Mouse (Mus musculus): ENCODE measurements around the gene Ace2. TPM values are rescaled to one million over a fixed set of nuclear protein-coding genes. Genes with fewer than 3 reads are reported as not detected.
A peak's percentile ranks its signal among the peaks of the same experiment; 100 is the strongest.

The Ace2 gene
- 0.24 TPM for polyA plus RNA-seq (2021)

GRCm38 (mm10) chrX:164139032-164139431 is at the start of gene Ace2:
Ace2 (plus strand) TSS chrX:164139332.
- H3K27me3 ChIP-seq = peaks cover 16% of the 10 kb centered on the region
- CTCF ChIA-PET = interaction anchor here (3.2 kb wide), 1 partner anchor 10 kb away, joined by 9 read pairs; no protein-coding TSS in a partner anchor
- DNase-seq (ENCODE audit: low read depth, low spot score) (no peak), ATAC-seq (no peak)
- no peak for TF ChIP-seq CTCF (IDR thresholded peaks at IDR 0.05)
- in situ Hi-C loops (cut with MboI; ENCODE audit: low pct_unique_long_range_greater_than_20kb) = no loop called here
- POLR2A ChIA-PET = no interaction called here

- no peak for ATAC-seq
Observed at GRCm38 (mm10) chrX:164089916-164090315, 49.2 kb upstream of the Ace2 start.

GRCm38 (mm10) chrX:164092300-164093169 is 46.6 kb upstream of the Ace2 start:
- in situ Hi-C loops (cut with MboI; ENCODE audit: low pct_unique_long_range_greater_than_20kb) = no loop called here
- no peak for TF ChIP-seq CTCF (IDR thresholded peaks at IDR 0.05)
- DNase-seq (ENCODE audit: low read depth, low spot score) = peak; percentile 1
- no peak for ATAC-seq
- ChIA-PET CTCF (no interaction called here), POLR2A (interaction anchor here (1.1 kb wide), 1 partner anchor 18 kb away, joined by 3 read pairs; no protein-coding TSS in a partner anchor)
- H3K27me3 ChIP-seq = no peaks in the 10 kb centered on the region

More at GRCm38 (mm10) chrX:164089916-164090315, 49.2 kb upstream of the Ace2 start:
- ChIA-PET CTCF (interaction anchor here (1.3 to 1.4 kb wide), 2 partner anchors 14 to 47 kb away, joined by 3 read pairs; no protein-coding TSS in a partner anchor), POLR2A (interaction anchor here (0.7 kb wide), 1 partner anchor 135 kb away, joined by 5 read pairs; no protein-coding TSS in a partner anchor)
- no peaks in the 10 kb centered on the region for H3K27me3 ChIP-seq
- no peak for DNase-seq (ENCODE audit: low read depth, low spot score)
- no peak for TF ChIP-seq CTCF (IDR thresholded peaks at IDR 0.05)
- in situ Hi-C loops (cut with MboI; ENCODE audit: low pct_unique_long_range_greater_than_20kb) = loop anchor here (10.0 kb wide), 1 partner anchor 355 kb away; no protein-coding TSS in a partner anchor

GRCm38 (mm10) chrX:164093435-164093834 is 45.7 kb upstream of the Ace2 start:
- TF ChIP-seq CTCF (IDR thresholded peaks at IDR 0.05) = no peak
- no peaks in the 10 kb centered on the region for H3K27me3 ChIP-seq
- no peak for ATAC-seq
- ChIA-PET POLR2A (interaction anchor here (0.7 to 1.1 kb wide), 2 partner anchors 9 to 19 kb away, joined by 3 to 5 read pairs; no protein-coding TSS in a partner anchor), CTCF (no interaction called here)
- in situ Hi-C loops (cut with MboI; ENCODE audit: low pct_unique_long_range_greater_than_20kb) = no loop called here
- DNase-seq (ENCODE audit: low read depth, low spot score) = no peak

- in situ Hi-C loops (cut with MboI; ENCODE audit: low pct_unique_long_range_greater_than_20kb) = no loop called here
- CTCF ChIA-PET = no interaction called here
- POLR2A ChIA-PET = no interaction called here
- TF ChIP-seq CTCF (IDR thresholded peaks at IDR 0.05) = no peak
- ATAC-seq = no peak
- no peaks in the 10 kb centered on the region for H3K27me3 ChIP-seq
- no peak for DNase-seq (ENCODE audit: low read depth, low spot score)
Observed at GRCm38 (mm10) chrX:164095838-164096237, 43.3 kb upstream of the Ace2 start.

GRCm38 (mm10) chrX:164101483-164101882 is 37.6 kb upstream of the Ace2 start:
- ChIA-PET CTCF (interaction anchor here (0.9 to 1.0 kb wide), 2 partner anchors 75 to 79 kb away, joined by 3 read pairs; no protein-coding TSS in a partner anchor), POLR2A (interaction anchor here (0.6 kb wide), 1 partner anchor 592 kb away, joined by 3 read pairs; no protein-coding TSS in a partner anchor)
- ATAC-seq = no peak
- DNase-seq (ENCODE audit: low read depth, low spot score) = no peak
- H3K27me3 ChIP-seq = no peaks in the 10 kb centered on the region
- in situ Hi-C loops (cut with MboI; ENCODE audit: low pct_unique_long_range_greater_than_20kb) = loop anchor here (10.0 kb wide), 1 partner anchor 73 kb away; no protein-coding TSS in a partner anchor
- no peak for TF ChIP-seq CTCF (IDR thresholded peaks at IDR 0.05)

- ATAC-seq = no peak
Observed at GRCm38 (mm10) chrX:164102198-164102597, 36.9 kb upstream of the Ace2 start.

GRCm38 (mm10) chrX:164102656-164103055 is 36.5 kb upstream of the Ace2 start:
- POLR2A ChIA-PET = no interaction called here
- no peak for TF ChIP-seq CTCF (IDR thresholded peaks at IDR 0.05)
- H3K27me3 ChIP-seq = no peaks in the 10 kb centered on the region

More at GRCm38 (mm10) chrX:164102198-164102597, 36.9 kb upstream of the Ace2 start:
- CTCF ChIA-PET = interaction anchor here (1.0 kb wide), 1 partner anchor 74 kb away, joined by 3 read pairs; no protein-coding TSS in a partner anchor
- POLR2A ChIA-PET = interaction anchor here (0.6 kb wide), 1 partner anchor 9 kb away, joined by 5 read pairs; no protein-coding TSS in a partner anchor
- H3K27me3 ChIP-seq = no peaks in the 10 kb centered on the region
- DNase-seq (ENCODE audit: low read depth, low spot score) = no peak
- in situ Hi-C loops (cut with MboI; ENCODE audit: low pct_unique_long_range_greater_than_20kb) = loop anchor here (10.0 kb wide), 1 partner anchor 73 kb away; no protein-coding TSS in a partner anchor
- TF ChIP-seq CTCF (IDR thresholded peaks at IDR 0.05) = no peak

GRCm38 (mm10) chrX:164111146-164111545 is 28.0 kb upstream of the Ace2 start:
- CTCF ChIA-PET = no interaction called here
- DNase-seq (ENCODE audit: low read depth, low spot score) (no peak), ATAC-seq (no peak)
- POLR2A ChIA-PET = no interaction called here
- H3K27me3 ChIP-seq = peaks cover 14% of the 10 kb centered on the region
- in situ Hi-C loops (cut with MboI; ENCODE audit: low pct_unique_long_range_greater_than_20kb) = no loop called here
- TF ChIP-seq CTCF (IDR thresholded peaks at IDR 0.05) = no peak

More at GRCm38 (mm10) chrX:164102656-164103055, 36.5 kb upstream of the Ace2 start:
- CTCF ChIA-PET = no interaction called here
- no peak for DNase-seq (ENCODE audit: low read depth, low spot score)
- in situ Hi-C loops (cut with MboI; ENCODE audit: low pct_unique_long_range_greater_than_20kb) = loop anchor here (10.0 kb wide), 1 partner anchor 72 kb away; no protein-coding TSS in a partner anchor
- ATAC-seq = no peak

- POLR2A ChIA-PET = no interaction called here
- CTCF ChIA-PET = interaction anchor here (1.4 kb wide), 1 partner anchor 15 kb away, joined by 3 read pairs; no protein-coding TSS in a partner anchor
- ATAC-seq (no peak), DNase-seq (ENCODE audit: low read depth, low spot score) (no peak)
- peaks cover 14% of the 10 kb centered on the region for H3K27me3 ChIP-seq
- in situ Hi-C loops (cut with MboI; ENCODE audit: low pct_unique_long_range_greater_than_20kb) = no loop called here
- no peak for TF ChIP-seq CTCF (IDR thresholded peaks at IDR 0.05)
Observed at GRCm38 (mm10) chrX:164113744-164114143, 25.4 kb upstream of the Ace2 start.
